Mouse (Mus musculus) lung, adult 2 months (tissue): ENCODE results near the gene Rnf168. TPM values are rescaled to one million over a fixed set of nuclear protein-coding genes. Genes with fewer than 3 reads are reported as not detected.

Source experiments
- DNase-seq: peaks from one replicate; pipeline ENCODE4 v3.0.0; 2022
- H3K4me1 ChIP-seq: fragments of 200-500 bp; 2 replicates; pipeline ENCODE4 v1.6.1; 2011; ENCODE audit warnings: low read length; ENCODE audit not compliant: control insufficient read depth, insufficient read depth
- H3K4me3 ChIP-seq: fragments of 200-500 bp; replicated peaks from 2 replicates; pipeline ENCODE3; 2011; ENCODE audit warnings: low read depth, mild to moderate bottlenecking, control low read depth, low read length; ENCODE audit errors: extremely low read depth
- CTCF ChIP-seq: fragments of 200-500 bp; IDR thresholded peaks from 2 replicates; pipeline ENCODE4 v1.5.1; 2011; ENCODE audit warnings: mild to moderate bottlenecking, low read length, control low read depth; ENCODE audit not compliant: insufficient read depth
- POLR2A ChIP-seq: fragments of 200-500 bp; IDR thresholded peaks from 2 replicates; pipeline ENCODE4 v1.6.1; 2011; ENCODE audit warnings: low read depth, mild to moderate bottlenecking, control low read depth, low read length, borderline replicate concordance; ENCODE audit errors: extremely low read depth
- WGBS: fragments of 180-500 bp; shearing (Covaris S2); methylation state at CpG from one replicate; pipeline ENCODE4 v1.1.7; 2018; 5-methylcytosine and 5-hydroxymethylcytosine counted together
- polyA plus RNA-seq: library from polyadenylated mRNA; depleted of rRNA; stranded (reverse); fragments of >200 nt; gene quantifications from 2 replicates; pipeline ENCODE4 v1.2.3, GENCODE M21; 2012; rRNA removed

Rnf168 gene
- polyA plus RNA-seq, 1 experiment, result 8.2 TPM

DNA sequence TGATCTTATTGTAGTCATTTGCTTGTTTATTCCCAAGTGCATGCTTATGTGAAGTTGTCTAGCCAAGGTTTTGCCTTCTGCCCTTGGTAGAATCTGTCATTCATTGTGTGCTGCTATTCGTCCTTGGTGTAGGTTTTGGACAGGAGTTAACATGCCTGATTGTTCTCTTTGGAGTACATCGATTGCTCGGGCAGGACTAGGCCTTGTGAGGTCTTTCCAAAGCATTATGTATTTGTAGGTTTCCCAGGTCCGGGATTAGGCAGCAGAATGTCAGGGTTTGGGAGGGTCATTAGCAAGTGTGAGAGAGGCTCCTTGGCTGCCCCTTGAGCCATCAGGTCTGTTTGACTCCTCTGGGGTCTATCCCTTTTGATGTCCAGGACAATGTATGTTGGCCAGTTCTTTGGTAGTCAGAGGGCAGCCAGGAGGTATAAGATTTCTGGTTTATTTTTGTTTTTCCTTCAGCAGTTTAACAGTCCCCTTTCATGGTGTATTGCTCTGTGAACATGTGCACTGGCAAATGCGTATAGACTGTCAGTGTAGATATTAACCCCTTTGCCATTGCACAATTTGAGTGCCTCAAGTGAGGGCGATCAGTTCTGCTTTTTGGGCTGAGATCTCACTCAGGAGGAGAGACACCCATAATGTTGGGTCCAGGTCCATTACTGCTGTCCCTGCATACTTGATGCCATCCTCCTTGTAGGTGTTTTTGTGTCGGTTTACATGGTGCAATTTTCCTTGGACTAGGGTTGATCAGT is 58.9 kb downstream of the Rnf168 start:
- 62% methylated on average over 7 of the region's 7 CpGs for WGBS
- no peak for TF ChIP-seq CTCF
- no peak for TF ChIP-seq POLR2A
- no peak for DNase-seq

DNA sequence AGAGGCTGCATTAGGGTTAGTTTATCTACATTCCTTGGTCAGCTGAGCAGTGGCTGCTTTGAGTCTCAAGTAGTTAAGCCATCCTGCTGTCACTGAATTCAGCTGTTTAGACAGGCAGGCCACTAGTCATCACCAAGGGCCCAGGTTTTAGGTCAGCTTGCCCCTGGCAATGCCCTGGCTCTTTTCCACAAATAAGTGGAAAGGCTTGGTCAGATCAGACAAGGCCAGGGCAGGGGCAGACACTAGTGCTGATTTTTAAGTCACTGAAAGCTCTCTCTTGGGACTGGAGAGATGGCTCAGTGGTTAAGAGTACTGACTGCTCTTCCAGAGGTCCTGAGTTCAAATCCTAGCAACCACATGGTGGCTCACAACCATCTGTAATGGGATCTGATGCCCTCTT is 59.7 kb downstream of the Rnf168 start:
- TF ChIP-seq CTCF (no peak), POLR2A (no peak)
- peaks cover 5% of the 10 kb centered on the region for H3K4me1 ChIP-seq
- no peak for DNase-seq
- H3K4me3 ChIP-seq, result no peak overlapping the region

More for the DNA sequence above, 58.9 kb downstream of the Rnf168 start:
- H3K4me3 ChIP-seq, result no peak overlapping the region
- H3K4me1 ChIP-seq, result peaks cover 5% of the 10 kb centered on the region

DNA sequence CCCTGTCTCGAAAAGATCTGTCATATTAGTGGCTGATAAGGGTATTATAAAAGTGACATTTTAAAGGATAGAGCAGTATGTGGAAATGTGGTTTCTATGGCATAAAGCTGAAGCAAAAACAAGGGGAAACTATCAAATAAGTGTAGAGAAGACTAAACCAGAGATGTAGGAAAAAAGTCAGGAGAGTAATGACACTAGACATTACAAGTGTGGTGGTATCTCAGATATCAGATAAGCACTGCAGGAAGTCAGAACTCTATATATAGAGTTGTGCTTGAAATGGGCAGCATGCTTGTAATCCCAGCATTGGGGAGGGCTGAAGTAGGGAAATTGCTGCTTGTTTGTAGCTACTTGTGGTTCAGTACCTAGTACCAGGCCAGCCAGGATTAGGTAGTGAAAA is 63.2 kb downstream of the Rnf168 start:
- WGBS, result 47% methylated on average over 1 of the region's 1 CpGs
- TF ChIP-seq POLR2A (no peak), CTCF (no peak)
- peaks cover 9% of the 10 kb centered on the region for H3K4me1 ChIP-seq
- no peak overlapping the region for H3K4me3 ChIP-seq
- no peak for DNase-seq

DNA sequence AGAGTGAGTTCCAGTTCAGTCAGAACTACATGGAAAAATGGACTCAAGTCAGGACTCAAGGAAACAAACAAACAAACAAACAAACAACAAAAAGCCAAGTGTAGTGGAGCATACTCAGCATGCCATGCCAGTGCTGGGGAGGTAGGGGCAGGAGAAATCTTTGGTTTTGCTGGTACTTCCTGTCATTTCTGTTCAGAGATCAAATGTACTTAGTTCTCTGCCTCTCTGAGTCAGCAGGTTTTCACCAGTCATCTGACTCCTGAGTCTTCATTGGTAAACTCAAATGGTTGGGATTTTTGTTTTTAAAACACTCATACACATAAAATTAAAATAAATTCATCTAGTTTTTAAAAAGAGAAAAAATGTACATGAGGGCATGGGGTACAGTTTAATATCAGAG is 68.3 kb downstream of the Rnf168 start:
- TF ChIP-seq POLR2A, result no peak
- no peak for TF ChIP-seq CTCF
- Histone ChIP-seq H3K4me1 (peaks cover 8% of the 10 kb centered on the region), H3K4me3 (no peak overlapping the region)
- DNase-seq, result no peak

DNA sequence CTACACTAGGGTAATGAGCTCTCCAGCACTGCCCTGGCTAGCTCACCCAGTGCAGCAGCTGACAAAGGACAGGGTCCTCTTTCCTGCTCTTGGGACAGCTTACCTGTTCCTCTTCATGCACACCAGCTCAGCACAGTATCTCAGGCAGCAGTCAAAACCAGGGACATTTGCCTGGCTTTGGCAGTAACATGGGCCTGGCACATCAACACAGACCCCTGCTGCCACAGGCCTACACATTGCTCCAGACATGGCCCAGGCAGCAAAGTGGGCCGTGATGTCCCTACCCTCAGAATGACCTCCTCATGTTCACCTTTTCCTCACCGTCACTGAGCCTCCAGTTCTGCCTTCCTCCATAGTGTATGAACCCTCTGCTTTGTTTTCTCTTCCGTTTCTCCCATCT is 73.5 kb downstream of the Rnf168 start:
- 80% methylated on average over 3 of the region's 3 CpGs for WGBS
- no peak for DNase-seq
- no peak overlapping the region for H3K4me3 ChIP-seq
- no peak for TF ChIP-seq POLR2A
- no peak for TF ChIP-seq CTCF
- peaks cover 5% of the 10 kb centered on the region for H3K4me1 ChIP-seq

Other genes with a start within 250 kb of the Rnf168 start
- 19.2 and 22.5 TPM in 2 replicates for gene Pak2, start 198.1 kb upstream of the Rnf168 start, polyA plus RNA-seq
- gene Pigx, start 177.7 kb upstream of the Rnf168 start, polyA plus RNA-seq, result 19.6 and 20.0 TPM in 2 replicates
- gene Cep19, start 177.7 kb upstream of the Rnf168 start, polyA plus RNA-seq, result 7.8 and 9.2 TPM in 2 replicates
- gene Nrros, start 111.9 kb upstream of the Rnf168 start, polyA plus RNA-seq, result 40.6 and 40.9 TPM in 2 replicates
- not detected in 2 replicates for gene Bex6, start 97.6 kb upstream of the Rnf168 start, polyA plus RNA-seq
- gene Fbxo45, start 30.3 kb upstream of the Rnf168 start, polyA plus RNA-seq, result 3.7 and 5.2 TPM in 2 replicates
- 2.6 and 5.5 TPM in 2 replicates for gene Wdr53, start 30.2 kb upstream of the Rnf168 start, polyA plus RNA-seq
- 0.13 TPM in 1 of 2 replicates, not detected in the other for gene Smco1, start 6.0 kb upstream of the Rnf168 start, polyA plus RNA-seq
- 16.8 and 22.2 TPM in 2 replicates for gene Ubxn7, start 54.8 kb downstream of the Rnf168 start, polyA plus RNA-seq
- 0.29 TPM in 1 of 2 replicates, not detected in the other for gene Tm4sf19, start 123.0 kb downstream of the Rnf168 start, polyA plus RNA-seq
- gene Tctex1d2, start 142.2 kb downstream of the Rnf168 start, polyA plus RNA-seq, result 3.3 and 5.5 TPM in 2 replicates
- gene Pcyt1a, start 153.5 kb downstream of the Rnf168 start, polyA plus RNA-seq, result 37.0 and 55.2 TPM in 2 replicates
- gene Slc51a, start 210.4 kb downstream of the Rnf168 start, polyA plus RNA-seq, result 0.11 and 0.17 TPM in 2 replicates
- not detected in 2 replicates for gene Zdhhc19, start 218.8 kb downstream of the Rnf168 start, polyA plus RNA-seq